Mouse (Mus musculus): ENCODE measurements at regions not wholly inside any gene's neighbourhood (a gene's known extent, or its start where the extent isn't known, plus 50 kb on each side); places are given as distances from the start of the nearest gene placed in this dataset.

GRCm38 (mm10) chr12:107850591-107850990 is 152.8 kb downstream of the Bcl11b start:
- no peak for DNase-seq

DNA sequence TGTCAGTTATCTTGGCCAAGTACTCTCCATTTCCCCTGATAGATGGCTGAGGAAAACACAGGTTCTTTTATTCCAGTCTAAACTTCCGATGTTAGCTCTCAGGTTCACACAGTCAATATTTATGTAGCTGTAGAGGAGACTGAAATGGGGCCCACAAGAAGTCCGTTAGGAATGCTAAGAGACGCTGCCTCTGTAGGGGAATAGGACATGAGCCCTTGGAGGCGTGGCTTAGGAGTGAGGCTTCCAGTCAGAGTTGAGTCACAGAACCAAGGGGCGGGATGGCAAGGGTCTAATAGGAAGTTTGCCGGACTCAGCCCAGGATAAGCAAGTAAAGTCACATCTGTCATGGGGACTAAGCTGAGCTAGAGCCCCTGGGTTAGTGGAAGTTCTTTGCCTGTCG is 150.5 kb downstream of the Bcl11b start:
- no peak for DNase-seq

DNA sequence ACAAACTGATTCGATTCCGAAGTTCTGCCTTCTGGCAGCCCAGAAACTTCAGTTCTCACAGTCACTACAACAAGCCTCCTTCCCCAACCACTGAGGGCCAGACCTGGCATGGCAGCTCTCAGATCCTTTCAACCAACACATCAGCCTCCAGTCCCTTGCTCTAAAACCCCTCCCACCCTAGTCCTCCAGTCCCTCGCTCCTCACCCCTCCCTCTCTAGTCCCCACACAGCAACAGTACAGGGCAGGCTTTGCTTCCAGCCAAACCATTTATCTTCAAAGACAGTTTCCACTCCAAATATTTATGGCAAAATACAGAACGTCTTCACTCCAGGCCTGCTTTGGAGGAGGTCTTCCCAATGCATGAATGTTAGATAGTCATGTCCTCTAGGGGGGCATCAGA is 147.9 kb downstream of the Bcl11b start:
- DNase-seq = no peak

GRCm38 (mm10) chr12:107856421-107857043 is 146.9 kb downstream of the Bcl11b start:
- DNase-seq = no peak

- DNase-seq = no peak
These were observed 144.7 kb downstream of the Bcl11b start for GRCm38 (mm10) chr12:107858536-107859280.

DNA sequence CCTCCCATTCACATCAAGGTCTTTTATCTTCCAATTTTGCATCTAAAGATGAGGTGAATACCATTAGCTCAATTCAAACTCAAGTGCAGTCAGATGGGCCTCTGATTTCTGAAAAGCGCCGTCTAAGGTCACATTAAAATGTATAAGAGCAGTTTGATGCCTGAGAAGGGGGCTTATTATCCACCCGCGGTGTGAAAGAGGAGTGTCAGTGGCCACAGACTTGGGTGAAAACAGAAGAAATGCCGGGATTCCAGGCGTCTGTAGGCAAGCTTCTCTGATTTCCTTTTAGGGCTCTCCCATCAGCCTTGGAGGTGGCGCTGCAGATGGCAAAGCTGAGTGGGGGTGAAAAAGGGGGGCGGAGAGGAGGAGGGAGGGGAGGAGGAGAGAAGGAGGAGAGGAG is 143.7 kb downstream of the Bcl11b start:
- no peak for DNase-seq

DNA sequence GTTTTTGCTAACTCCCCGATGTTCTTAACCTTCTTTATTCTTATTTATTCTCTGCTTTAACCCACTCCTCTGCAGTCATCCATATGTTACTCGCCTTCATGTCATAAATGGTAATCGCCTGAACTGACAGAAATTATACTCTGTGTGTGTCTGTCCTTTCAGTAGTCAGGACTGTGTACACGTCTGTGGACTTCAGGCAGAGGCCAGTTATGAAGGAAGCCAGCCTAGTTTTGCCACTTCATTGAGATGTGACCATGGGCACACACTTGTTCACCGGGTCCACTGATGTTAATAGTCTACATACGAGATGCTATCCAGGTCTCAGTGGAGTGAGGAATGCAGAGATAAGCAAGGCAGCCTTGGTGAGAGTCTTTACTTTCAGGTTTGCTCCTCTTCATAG is 143.0 kb downstream of the Bcl11b start:
- DNase-seq = no peak
